Mouse (Mus musculus): Measurements from ENCODE around the gene Spast. TPM values are rescaled to one million over a fixed set of nuclear protein-coding genes. Genes with fewer than 3 reads are reported as not detected.

The Spast gene
- polyA plus RNA-seq, 1 experiment, result 9.6 TPM

DNA sequence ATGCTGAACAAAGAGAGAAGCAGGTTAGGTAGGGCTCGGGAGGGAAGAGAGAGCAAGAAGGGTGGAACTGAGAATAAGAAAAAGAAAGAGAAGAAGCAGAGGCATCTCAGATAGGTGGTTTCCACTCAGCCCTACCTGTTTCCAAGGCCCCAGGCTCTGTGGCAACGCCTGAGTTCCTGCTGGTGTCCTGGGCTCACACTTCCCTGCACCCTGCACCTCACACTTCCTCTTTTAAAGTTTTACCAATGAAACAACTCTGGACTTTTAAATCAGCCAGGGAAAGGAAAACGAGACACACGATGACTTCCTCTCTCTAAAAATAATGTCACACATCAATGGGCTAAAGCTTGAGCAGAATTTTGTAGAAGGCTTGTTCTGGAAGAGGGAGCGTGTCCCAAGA lies 101.7 kb downstream of the Spast start:
- no peak for TF ChIP-seq POLR2A (IDR thresholded peaks at IDR 0.05; ENCODE audit: borderline replicate concordance, control insufficient read depth, low read depth, low read length)
- no peak for TF ChIP-seq CTCF (IDR thresholded peaks at IDR 0.05; ENCODE audit: control insufficient read depth, insufficient read depth, low read length)
- Histone ChIP-seq H3K4me3 (replicated peaks; ENCODE audit: control insufficient read depth, low read depth, low read length) (no peak overlapping the region), H3K4me1 (ENCODE audit: control insufficient read depth, insufficient read depth, low read length) (no peaks in the 10 kb centered on the region; the same call in 1 of the 2 replicates), H3K27ac (ENCODE audit: control insufficient read depth, insufficient read depth, low read depth, low read length, poor library complexity) (no peak overlapping the region)
- 7% methylated on average over 5 of the region's 5 CpGs for WGBS

Other genes starting within 250 kb of the Spast start
- 65.0 and 101 TPM in 2 replicates for gene Memo1, start 43.5 kb upstream of the Spast start, polyA plus RNA-seq (2011; ENCODE audit: insufficient read depth, insufficient read length, low replicate concordance, missing spikeins)
- gene Dpy30, start 15.0 kb upstream of the Spast start, polyA plus RNA-seq (2011; ENCODE audit: insufficient read depth, insufficient read length, low replicate concordance, missing spikeins), result 78.1 and 83.6 TPM in 2 replicates
- 8.9 and 10.5 TPM in 2 replicates for gene Slc30a6, start 56.6 kb downstream of the Spast start, polyA plus RNA-seq (2011; ENCODE audit: insufficient read depth, insufficient read length, low replicate concordance, missing spikeins)
- gene Nlrc4, start 120.2 kb downstream of the Spast start, polyA plus RNA-seq (2011; ENCODE audit: insufficient read depth, insufficient read length, low replicate concordance, missing spikeins), result 0.95 and 4.1 TPM in 2 replicates
- 36.2 and 37.1 TPM in 2 replicates for gene Yipf4, start 150.5 kb downstream of the Spast start, polyA plus RNA-seq (2011; ENCODE audit: insufficient read depth, insufficient read length, low replicate concordance, missing spikeins)
- 25.1 and 35.7 TPM in 2 replicates for gene Birc6, start 189.3 kb downstream of the Spast start, polyA plus RNA-seq (2011; ENCODE audit: insufficient read depth, insufficient read length, low replicate concordance, missing spikeins)